Mouse (Mus musculus): ENCODE data around the gene Fam205a1.
"Not testable (repeated sequence)": the region's sequence is repeated elsewhere in the genome, so short reads cannot be mapped to it uniquely, and the experiment has no call there.

Gene Fam205a1

DNA sequence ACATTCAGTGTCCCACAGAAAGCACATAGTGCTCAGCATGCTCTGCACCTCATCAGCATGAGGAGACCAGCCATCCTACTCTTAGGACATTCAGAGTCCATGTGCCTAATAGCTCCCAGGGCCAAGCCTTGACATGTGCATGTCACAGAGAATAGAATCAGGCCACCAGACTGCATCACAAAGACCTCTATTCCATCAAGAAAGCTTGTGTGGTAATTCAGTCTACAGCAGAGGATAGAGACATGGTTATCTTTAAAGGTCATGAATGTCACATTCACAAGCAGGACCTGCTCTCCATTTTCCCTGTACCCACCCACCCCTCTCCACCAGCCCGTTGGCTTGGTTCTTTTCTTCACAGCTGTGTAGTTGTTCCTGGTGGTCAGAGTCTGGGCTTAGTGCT is at the start of gene Fam205a1:
Fam205a1 (minus strand) TSS at position 101 of the 400 bp plus-strand sequence.
- not testable (repeated sequence) for DNase-seq (ENCODE audit: low spot score in 2 of 2)

DNA sequence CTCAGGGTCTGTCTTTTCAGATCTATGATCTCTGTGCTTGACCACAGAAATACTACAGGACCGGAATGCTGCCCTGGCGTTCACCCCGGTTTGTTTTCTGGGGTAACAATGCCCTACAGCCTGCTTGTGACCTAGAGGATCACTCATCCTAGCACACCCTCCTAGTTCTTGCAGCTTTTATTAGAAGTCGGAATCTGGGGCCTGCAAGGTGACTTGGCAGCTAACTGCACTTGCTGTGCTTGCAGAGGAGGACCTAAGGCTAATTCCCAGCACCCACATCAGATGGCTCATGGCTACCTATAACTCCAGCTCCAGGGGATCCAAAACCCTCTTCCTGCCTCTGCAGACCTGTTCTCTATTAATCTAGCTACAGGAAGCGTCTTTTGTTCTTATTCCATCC is 49.0 kb upstream of the Fam205a1 start:
- no peak for DNase-seq (ENCODE audit: low spot score in 2 of 2)

DNA sequence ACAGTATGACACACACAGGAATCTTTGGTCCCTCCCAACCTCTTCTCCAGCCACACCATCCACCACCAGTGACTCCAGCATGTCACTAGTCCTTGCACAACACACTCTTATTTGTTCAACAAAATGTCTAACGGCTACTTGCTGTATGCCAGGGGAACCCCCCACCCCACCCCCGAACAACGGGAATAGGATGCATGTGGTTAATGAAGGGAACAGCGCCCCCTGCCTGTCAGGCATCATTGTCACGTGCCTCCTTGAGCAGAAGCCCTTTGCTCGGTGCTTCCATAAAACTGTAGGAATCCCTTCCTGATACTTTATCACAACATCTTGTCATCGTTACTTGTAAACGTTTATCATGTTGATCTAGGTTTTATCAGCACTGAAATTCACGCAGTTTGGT is 48.5 kb upstream of the Fam205a1 start:
- DNase-seq (ENCODE audit: low spot score in 2 of 2): no peak

- DNase-seq (ENCODE audit: low spot score in 2 of 2): no peak
Observed at GRCm38 (mm10) chr4:42900878-42901277, 47.2 kb upstream of the Fam205a1 start.

DNA sequence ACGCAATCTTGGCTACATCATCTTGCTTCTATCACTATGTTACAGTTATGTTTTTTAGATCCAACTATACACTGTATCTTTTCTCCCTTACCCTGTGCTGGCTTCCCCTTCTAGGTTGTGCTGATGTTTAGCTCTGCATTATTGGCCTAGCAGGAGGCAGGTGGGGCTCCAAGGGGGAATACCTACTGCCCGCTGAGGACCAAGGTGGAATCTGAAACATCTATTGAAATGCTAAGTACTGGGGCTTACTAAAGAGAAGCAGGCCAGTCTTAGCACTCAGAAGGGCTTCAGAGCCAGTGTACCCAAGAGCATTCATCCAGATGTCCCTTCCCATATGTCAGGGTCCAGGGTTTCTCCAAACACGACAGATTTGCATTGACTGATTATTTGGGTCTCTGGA is 45.2 kb upstream of the Fam205a1 start:
- DNase-seq (ENCODE audit: low spot score in 2 of 2): no peak

- DNase-seq (ENCODE audit: low spot score in 2 of 2): no peak
Observed at GRCm38 (mm10) chr4:42895118-42895517, 41.4 kb upstream of the Fam205a1 start.

DNA sequence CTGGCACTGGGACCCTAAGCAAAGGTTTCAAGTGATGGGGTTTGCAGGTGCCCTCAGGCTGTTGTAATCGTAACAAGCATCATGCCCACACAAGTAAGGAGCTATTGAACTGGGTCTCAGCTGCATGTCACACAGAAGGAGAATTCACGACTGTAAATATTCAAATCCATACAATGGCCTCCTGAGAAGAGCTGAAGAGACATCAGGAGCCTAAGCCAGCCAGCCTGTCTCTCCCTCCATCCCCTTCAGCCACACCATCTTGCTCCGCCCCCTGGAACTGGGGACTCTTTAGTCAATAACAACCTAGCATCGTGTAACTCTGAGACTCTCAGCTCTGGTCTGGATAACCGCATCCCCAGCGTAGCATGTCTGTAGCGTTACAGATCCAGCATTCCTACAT is 37.5 kb upstream of the Fam205a1 start:
- DNase-seq (ENCODE audit: low spot score in 2 of 2): no peak

DNA sequence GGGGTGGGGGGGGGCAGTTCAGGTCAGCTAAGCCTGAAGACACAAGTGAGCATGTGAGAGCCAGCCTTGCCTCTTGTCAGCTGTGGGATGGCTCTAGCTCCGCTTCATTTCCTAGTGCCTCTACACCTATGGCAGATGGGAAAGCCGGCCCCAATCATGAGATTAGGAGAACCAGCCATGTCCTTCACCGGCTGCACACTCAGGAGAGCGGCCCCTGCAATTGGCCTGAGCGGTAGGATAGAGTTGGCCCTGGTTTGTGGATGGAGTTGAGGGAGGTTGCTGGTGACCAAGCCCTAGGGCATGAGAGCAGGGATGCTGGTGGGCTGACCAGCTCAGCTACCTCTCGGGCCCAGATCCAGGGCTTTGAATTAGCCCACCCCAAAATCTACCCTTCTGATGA is 35.1 kb upstream of the Fam205a1 start:
- no peak for DNase-seq (ENCODE audit: low spot score in 2 of 2)

GRCm38 (mm10) chr4:42886926-42887325 is 33.2 kb upstream of the Fam205a1 start:
- no peak for DNase-seq (ENCODE audit: low spot score in 2 of 2)

GRCm38 (mm10) chr4:42880677-42880948 is 26.9 kb upstream of the Fam205a1 start:
- no peak for DNase-seq (ENCODE audit: low spot score in 2 of 2)

DNA sequence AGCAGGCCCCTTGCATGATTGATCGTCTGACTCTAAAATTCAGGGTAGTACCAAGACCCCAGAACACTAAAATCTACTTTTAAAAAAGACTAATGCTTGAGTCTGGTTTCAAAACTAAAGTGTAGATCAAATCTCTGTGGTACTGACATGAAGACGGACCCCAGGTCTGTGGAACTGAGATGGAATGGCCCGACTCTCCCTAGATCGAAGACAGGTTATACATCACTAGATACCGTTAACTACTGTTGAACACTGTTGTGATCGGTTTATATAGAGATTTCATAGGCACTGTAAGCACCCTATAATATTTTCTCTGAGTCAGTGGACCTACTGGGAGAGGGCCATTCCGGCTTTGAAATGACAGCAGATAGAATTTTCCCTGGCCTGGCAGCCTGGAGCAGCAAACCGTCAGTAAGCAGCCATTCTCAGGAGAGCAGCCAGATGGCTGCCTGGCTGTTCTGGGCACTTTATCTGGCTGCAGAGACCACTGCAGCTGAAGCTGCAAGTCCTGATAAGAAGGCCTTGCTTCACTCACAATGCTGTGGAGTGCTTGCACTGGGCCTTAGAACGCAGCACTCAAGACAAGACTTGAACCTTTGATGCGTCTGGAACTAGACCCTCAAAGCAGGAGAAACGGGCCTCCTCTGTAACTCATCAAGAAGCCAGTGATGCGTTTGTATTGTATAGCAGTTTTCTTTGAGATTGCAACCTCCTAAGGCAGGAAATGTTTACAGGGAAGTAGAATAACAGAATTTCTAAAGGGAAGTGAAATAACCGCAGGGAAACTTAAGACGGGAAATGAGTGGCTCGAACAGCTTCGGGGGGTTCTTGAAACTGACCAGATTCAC is 26.4 kb upstream of the Fam205a1 start:
- peak; percentile 49 to 67 for DNase-seq (ENCODE audit: low spot score in 2 of 2)

- no peak for DNase-seq (ENCODE audit: low spot score in 2 of 2)
Observed at GRCm38 (mm10) chr4:42877657-42878056, 24.0 kb upstream of the Fam205a1 start.

DNA sequence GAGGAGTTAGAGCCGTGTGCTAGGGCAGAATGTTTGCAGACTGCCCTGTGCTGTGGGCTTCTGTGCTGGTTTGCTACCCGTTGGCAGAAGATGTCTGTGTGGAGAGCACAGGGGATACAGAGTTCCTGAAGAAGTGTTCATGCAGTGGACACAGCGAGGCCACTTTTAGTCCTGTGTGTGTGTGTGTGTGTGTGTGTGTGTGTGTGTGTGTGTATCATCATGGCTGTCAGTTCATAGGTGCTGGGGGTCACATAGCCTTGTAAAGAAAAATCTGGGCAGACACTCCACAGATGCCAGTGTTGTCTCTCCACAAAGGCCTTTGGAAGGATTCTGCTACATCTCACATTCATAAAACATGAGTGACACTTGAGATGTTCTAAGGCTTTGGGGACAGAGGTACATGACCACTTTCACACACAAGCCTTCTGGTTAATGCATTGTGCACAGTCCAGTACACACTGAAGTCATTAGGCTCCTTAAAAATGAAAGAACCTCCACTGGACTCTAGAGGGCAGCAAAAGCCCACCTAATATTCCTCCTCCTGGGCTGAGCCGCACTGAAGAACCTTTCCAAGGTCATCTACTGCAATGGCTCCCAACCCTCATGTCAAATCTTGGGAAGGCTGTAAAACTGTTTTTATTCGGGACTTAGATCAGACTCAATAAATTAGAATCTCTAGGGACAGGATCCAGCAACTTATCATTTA is 23.1 kb upstream of the Fam205a1 start:
- peak; percentile 30 to 45 for DNase-seq (ENCODE audit: low spot score in 2 of 2)

- no peak for DNase-seq (ENCODE audit: low spot score in 2 of 2)
Observed at GRCm38 (mm10) chr4:42874134-42874533, 20.4 kb upstream of the Fam205a1 start, which contains the start of gene Fam205c. Fam205c (minus strand) TSS chr4:42874234.

DNA sequence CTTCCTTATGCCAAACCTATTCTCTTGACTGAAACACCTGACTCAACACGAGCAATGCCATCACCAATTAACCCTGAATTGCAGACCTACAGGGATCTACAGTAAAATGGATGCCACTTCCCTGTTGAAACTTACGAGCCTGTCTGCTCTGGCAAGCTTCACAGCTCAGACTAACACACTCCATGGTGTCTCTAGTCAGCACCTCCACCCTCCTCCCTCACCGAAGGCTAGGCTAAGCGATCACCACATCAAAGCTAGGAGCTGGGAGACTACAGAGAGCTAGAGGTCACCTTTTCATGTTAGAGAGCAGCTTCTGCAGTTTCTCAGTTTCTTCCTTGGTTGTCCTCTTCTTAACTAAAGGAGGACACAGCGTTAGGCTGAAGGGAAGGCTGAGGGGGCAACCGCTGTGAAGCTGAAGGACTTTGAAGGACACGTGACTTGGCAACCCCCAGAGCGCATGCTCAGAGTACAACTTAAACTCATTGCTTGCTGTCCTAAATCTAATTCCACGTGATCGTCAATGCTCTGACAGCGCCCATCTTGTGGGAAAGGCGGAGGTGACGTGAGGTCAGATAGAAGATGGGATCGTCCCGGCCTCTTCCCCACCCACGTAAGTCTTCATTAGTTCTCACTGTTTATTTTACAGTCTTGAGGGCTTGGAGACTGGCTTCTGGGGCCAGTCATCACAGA is 19.2 kb upstream of the Fam205a1 start:
- DNase-seq (ENCODE audit: low spot score in 2 of 2): no peak

DNA sequence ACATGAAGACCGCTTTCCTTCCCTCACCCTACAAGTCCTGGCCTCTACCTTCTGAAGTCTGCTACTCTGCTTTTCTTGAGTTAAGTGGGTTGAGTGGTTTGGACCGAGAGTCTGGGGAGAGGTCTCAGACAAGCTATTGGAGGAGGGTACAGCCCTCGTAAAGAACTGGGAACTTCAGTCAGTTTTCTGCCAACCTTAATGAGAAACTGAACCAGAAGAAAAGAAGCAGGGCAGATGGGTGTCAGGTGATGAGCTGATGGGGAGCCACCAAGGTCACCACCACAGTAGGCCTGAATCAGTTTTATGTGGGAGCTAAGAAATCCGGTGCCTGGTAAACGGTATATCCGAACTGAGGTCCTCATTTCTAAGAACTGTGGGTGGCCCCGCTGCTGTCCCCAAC is 18.5 kb upstream of the Fam205a1 start:
- DNase-seq (ENCODE audit: low spot score in 2 of 2): no peak

- no peak for DNase-seq (ENCODE audit: low spot score in 2 of 2)
Observed at GRCm38 (mm10) chr4:42870748-42871147, 17.1 kb upstream of the Fam205a1 start.

GRCm38 (mm10) chr4:42868193-42868592 is 14.5 kb upstream of the Fam205a1 start:
- DNase-seq (ENCODE audit: low spot score in 2 of 2): no peak

DNA sequence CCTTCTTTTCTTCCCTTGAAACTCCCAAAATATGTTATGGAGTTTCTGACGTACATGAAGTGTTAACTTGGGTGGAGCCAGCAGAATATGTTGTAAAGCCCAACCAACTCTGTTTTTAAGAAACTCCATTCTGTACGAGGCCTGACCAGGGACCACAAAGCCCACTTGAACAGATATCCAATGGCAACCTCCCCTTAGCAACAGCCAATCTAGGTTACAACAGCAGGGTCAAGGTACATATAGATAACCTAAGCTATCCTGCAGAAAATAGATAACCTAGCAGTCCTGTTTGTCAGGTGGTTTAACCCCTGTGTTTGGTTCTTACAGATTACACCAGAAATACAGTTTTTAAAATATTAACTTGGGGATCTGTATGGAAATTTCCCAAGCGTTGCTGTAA is 13.7 kb upstream of the Fam205a1 start:
- DNase-seq (ENCODE audit: low spot score in 2 of 2): peak in 1 of 2 experiments; percentile 33

- not testable (repeated sequence) for DNase-seq (ENCODE audit: low spot score in 2 of 2)
Observed at GRCm38 (mm10) chr4:42863487-42863886, 9.8 kb upstream of the Fam205a1 start.

DNA sequence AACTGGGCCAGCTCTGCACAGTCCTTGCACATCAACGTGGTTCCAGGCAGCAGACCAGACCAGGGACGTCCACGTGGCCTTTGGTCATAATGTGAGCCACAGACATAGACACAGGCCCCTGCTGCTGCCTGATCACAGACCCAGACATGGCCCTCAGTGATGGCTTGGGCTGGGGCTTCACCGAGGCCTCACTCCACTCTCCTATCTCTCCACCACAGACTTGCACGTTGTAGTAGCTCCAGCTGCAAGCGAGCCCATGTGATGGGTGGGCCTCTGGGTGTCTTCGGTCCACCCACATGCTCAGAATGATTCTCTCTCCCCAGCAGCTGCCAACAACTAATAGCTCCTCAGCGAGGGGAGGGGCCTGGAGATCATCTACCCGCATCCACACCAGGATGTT is 6.8 kb upstream of the Fam205a1 start:
- peak; percentile 46 to 63 for DNase-seq (ENCODE audit: low spot score in 2 of 2)

DNA sequence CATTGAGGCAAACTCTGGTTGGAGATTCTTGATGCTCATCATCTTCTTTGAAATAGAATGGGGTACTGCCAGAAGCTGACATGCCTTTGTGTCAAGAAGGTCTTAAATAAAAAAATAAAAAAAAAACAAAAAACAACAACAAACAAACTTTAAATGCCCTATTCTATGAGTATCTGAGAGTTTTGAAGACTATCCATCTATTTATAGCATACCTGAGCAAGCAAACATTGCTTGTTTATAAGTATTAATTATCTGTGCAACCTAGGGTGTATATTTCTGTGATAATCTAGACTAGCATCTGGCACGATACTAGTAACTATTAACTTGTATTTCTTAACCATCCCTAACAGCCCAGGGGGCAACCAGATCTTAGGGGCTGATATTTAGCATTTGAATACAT is 3.0 kb upstream of the Fam205a1 start, which contains the start of gene Gm12394:
Gm12394 (minus strand) TSS at position 101 of the 400 bp plus-strand sequence.
- DNase-seq (ENCODE audit: low spot score in 2 of 2): not testable (repeated sequence)

Measured in spleen, postnatal 36 days (tissue).